Mouse (Mus musculus) layer of hippocampus, adult 18-20 months (tissue): Measurements from ENCODE around the gene Utrn. TPM values are rescaled to one million over a fixed set of nuclear protein-coding genes. Genes with fewer than 3 reads are reported as not detected.
A peak's percentile ranks its signal among the peaks of the same experiment; 100 is the strongest.

Source experiments
- DNase-seq, 2 experiments: peaks; one replicate each; pipeline ENCODE4 v3.0.0; 2022; ENCODE audit warnings: low spot score in 2 of 2
- total RNA-seq, 2 experiments: library from RNA; stranded (reverse); gene quantifications; 2 replicates each; pipeline ENCODE4 v1.2.3; 2021

The Utrn gene
- total RNA-seq, 2 experiments from 2014 or later = 32.8 to 34.3 TPM

GRCm38 (mm10) chr10:12874577-12875277 is 5.6 kb upstream of the Utrn start:
- DNase-seq = no peak

DNA sequence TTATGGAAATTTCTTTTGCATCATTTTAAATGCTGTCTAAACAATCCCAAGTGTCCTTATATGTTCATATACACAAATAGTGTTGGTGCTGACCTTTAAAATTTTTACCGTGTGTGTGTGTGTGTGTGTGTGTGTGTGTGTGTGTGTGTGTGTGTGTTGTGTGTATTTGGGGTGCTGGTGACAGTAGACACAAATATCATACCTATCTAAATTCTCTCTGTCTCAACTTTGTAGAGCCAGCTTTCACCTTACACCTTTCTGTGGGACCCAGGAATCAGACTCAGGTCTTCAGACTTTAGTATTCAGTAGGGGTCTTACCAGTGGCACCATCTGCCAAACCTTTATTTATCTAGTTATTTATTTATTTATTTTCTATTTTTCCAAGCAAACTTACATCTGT is 681 bp upstream of the Utrn start:
- no peak for DNase-seq

DNA sequence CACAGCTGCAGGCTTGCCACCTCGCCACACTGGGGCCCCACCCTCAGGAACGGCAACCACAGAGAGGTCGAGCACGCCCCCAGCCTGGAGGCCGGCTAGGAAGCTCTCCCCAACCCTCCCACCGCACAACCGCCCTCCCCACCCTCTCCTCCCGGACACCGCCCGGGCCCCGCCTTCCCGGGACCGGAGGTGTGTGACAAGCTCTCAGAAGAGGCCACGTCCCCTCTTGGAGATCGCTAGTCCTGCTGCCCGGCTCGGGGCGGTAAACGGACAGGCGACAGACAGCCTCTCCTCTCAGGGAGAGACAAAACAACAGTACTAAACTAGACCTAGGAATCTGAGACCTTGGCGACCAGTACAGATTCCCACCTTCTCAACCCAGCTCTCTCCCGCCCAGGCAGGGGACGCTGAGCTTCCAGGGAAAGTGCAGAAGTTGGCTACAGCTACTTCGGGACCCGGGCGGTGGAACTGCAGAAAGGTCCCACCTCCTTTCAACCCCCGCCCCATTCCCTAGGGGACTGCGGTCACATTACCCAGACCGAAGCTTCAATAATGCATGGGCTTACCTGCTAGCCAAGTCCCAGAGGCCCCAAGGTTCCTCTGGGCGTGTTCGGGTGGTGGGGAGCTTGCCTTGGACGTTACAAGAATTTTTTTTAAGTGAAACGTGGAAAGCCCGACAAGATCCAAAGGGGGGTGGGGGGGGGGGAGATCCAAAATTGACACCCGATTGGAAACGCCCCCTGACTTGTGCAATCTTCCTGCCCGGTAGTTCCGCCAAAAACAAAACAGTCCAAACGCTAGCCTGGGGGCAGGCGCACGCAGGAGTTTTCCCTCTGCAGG is 756 bp downstream of the Utrn start:
- DNase-seq = no peak

- no peak for DNase-seq
These were observed 1.4 kb downstream of the Utrn start for GRCm38 (mm10) chr10:12867733-12868188.

GRCm38 (mm10) chr10:12866971-12867732 is 2.0 kb downstream of the Utrn start:
- DNase-seq = no peak

GRCm38 (mm10) chr10:12865201-12865600 is 4.0 kb downstream of the Utrn start:
- no peak for DNase-seq

- DNase-seq = no peak
These were observed 5.6 kb downstream of the Utrn start for GRCm38 (mm10) chr10:12863581-12863980.

DNA sequence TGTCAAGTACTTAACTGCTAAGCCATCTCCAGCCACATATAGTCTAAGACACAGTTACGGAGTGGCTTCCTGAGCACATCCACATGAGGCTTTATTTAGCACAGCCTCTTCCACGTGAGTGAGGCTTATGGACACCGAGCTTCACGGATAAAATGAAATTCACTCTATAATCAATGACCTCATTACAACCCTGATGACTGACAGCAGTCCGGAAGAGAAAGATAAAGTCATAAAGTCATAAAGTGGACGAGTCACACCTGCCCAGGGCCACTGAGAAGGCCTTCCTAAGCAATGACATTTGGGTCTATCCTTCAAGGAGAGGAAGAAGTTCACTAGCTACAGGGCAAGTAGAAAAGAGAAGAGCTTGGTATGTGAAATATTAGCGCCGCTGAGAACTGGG is 7.1 kb downstream of the Utrn start:
- no peak for DNase-seq

- DNase-seq = no peak
These were observed 7.8 kb downstream of the Utrn start for GRCm38 (mm10) chr10:12861381-12861780.

DNA sequence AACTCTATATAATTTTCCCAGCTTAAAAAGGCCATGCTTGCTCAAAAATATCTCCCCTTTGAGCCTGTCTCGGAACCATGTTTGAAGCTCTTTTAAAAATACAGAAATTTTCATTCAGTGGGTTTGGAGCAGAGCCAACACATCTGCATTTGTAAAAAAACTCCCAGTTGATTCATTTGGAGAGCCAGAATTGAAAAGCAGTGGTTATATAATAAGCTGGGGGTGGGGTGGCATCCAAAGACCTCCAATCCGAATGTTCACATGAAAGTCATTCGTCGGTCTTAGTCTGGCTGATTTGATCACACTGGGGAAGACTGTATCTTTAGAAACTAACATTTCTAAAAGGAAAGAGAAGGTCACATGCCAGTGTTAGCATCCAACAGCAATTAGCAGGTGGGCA is 8.4 kb downstream of the Utrn start:
- no peak for DNase-seq

DNA sequence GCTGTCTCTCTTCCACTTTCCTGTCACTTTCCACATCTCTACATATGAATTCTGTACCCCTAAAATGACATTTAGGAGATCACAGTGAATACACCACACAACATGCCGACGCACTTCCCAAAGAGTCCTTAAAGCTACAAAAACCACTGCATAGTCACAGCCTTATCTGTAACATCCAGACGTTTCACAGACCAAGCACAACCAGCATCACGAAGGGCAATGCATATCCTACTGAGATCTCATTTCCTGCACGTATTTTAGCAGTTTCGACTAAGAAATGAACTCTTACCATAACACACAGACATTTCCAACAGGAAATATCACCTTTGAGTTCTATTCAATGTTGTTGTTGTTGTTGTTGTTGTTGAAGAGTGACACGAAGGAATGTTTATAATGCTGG is 8.8 kb downstream of the Utrn start:
- no peak for DNase-seq

- no peak for DNase-seq
These were observed 11.1 kb downstream of the Utrn start for GRCm38 (mm10) chr10:12858017-12858416.

DNA sequence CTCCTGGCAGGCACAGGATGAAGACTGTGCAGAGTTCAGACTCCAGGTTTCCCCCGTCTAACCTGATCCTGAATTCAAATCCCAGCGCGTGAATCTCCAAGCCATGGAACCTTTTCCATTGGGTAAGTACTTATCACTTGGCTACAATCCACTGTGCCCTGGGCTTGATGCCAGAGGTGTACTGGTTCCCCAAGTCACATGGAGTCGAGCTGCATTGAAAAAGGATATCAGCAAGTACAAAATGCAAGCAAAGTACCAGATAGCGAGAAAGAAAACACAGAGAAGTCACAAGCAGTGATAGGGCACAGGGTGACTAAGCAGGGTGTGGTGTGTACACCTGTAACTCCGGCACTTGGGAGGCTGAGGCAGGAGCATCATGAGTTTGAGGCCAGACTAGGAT is 14.9 kb downstream of the Utrn start:
- DNase-seq = no peak

GRCm38 (mm10) chr10:12853776-12854175 is 15.4 kb downstream of the Utrn start:
- DNase-seq = no peak

- DNase-seq = no peak
These were observed 16.0 kb downstream of the Utrn start for GRCm38 (mm10) chr10:12853196-12853620.

GRCm38 (mm10) chr10:12852416-12853195 is 16.6 kb downstream of the Utrn start:
- no peak for DNase-seq

DNA sequence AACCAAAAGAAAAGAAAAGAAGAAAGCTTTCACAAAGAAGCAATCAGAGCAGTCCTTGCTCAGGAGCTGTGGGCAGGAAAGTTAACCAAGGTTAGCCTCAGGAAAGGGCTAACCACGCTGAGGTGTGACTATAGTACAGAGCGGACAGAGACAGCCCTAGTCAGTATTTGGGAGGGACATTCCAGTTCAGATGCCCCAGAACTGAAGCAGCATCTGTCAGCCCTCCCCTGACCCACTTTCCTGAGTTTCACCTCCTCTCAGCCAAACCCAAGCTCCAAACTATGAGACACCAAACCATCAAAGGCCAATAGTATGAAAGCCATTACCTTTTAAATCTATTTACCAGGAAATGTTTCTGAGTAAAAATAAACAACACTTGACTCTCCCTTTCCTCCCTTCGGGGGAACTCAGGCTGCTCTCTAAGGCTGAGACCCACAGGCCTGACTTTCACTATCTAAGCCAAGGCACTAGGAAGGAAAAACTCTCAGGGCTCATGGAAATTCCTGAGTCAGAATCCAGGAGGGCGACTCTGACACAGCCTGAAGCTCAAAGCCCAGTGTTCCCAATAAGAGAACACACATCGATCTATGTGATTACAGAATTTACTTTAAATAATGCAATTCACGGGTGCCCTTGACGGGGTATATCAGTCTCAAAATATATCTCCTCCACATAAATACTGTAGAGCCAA is 18.2 kb downstream of the Utrn start:
- DNase-seq = no peak

GRCm38 (mm10) chr10:12848322-12849108 is 20.6 kb downstream of the Utrn start:
- peak in 1 of 2 experiments; percentile 28 for DNase-seq

GRCm38 (mm10) chr10:12842543-12842942 is 26.6 kb downstream of the Utrn start:
- no peak for DNase-seq

DNA sequence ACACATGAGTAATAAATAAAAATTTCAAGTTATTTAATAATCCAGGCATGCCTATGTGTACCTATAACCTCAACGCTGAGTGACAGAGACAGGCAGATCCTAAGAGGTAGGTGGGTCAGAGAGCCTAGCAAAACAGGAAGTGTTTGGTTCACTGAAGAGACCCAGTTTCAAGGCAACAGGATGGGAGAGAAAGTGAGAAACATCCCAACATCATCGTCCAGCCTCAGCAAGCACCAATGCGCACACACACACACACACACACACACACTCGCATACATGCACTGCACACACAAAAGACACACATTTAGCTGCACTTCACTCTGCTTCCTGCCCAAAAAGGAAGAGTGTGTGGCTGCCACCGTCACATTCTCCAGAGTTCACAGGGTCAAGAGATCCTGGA is 27.7 kb downstream of the Utrn start:
- DNase-seq = no peak
